Mouse (Mus musculus) C2C12 (cell line): Measurements from ENCODE around the gene Ythdf1. TPM values are rescaled to one million over a fixed set of nuclear protein-coding genes. Genes with fewer than 3 reads are reported as not detected.

Experiments
- H3K27me3 ChIP-seq: one replicate; pipeline ENCODE4 v1.6.1; 2011; ENCODE audit not compliant: control insufficient read depth, insufficient read depth, insufficient read length
- H3K36me3 ChIP-seq: one replicate; pipeline ENCODE4 v1.6.1; 2011; ENCODE audit not compliant: control insufficient read depth, insufficient read depth
- H3K4me3 ChIP-seq: one replicate; pipeline ENCODE4 v1.5.1; 2011; ENCODE audit warnings: mild to moderate bottlenecking, control low read depth; ENCODE audit not compliant: poor library complexity, insufficient read depth, severe bottlenecking
- H3K79me2 ChIP-seq: one replicate; pipeline ENCODE4 v1.6.1; 2011; ENCODE audit not compliant: control insufficient read depth, insufficient read depth
- H3K79me3 ChIP-seq: one replicate; pipeline ENCODE4 v1.6.1; 2011; ENCODE audit warnings: low read depth, control low read depth
- H3ac ChIP-seq: one replicate; pipeline ENCODE3; 2011; ENCODE audit warnings: low read depth; ENCODE audit not compliant: control insufficient read depth, insufficient read length
- CEBPB ChIP-seq: IDR thresholded peaks from one replicate; pipeline ENCODE4 v1.6.1; 2011; ENCODE audit warnings: low read depth, mild to moderate bottlenecking, control low read depth, moderate library complexity
- CTCF ChIP-seq: IDR thresholded peaks from one replicate; pipeline ENCODE4 v1.5.1; 2011; ENCODE audit not compliant: control insufficient read depth, insufficient read depth, insufficient read length
- FOSL1 ChIP-seq: IDR thresholded peaks from one replicate; pipeline ENCODE4 v1.8.0; 2011; ENCODE audit warnings: mild to moderate bottlenecking, low read length; ENCODE audit not compliant: poor library complexity, insufficient read depth, severe bottlenecking
- MAX ChIP-seq: IDR thresholded peaks from one replicate; pipeline ENCODE4 v1.6.1; 2011; ENCODE audit warnings: mild to moderate bottlenecking, control low read depth
- MYOD1 ChIP-seq: IDR thresholded peaks from one replicate; pipeline ENCODE4 v1.6.1; 2011; ENCODE audit warnings: low read depth; ENCODE audit not compliant: control insufficient read depth, insufficient read length
- MYOG ChIP-seq: IDR thresholded peaks from one replicate; pipeline ENCODE4 v1.6.1; 2011; ENCODE audit not compliant: control insufficient read depth, insufficient read length; ENCODE audit errors: extremely low read depth
- USF1 ChIP-seq: IDR thresholded peaks from one replicate; pipeline ENCODE4 v1.6.1; 2011; ENCODE audit warnings: low read depth, mild to moderate bottlenecking, control low read depth, moderate library complexity
- polyA plus RNA-seq: library from polyadenylated mRNA; unstranded; fragments of >200 nt; fragmentation: generic; extraction: Trizol; gene quantifications from one replicate; pipeline ENCODE4 v1.2.1, GENCODE M21; 2012; ENCODE audit warnings: missing spikeins

Ythdf1 gene
- polyA plus RNA-seq, 1 experiment, result 33.4 TPM

DNA sequence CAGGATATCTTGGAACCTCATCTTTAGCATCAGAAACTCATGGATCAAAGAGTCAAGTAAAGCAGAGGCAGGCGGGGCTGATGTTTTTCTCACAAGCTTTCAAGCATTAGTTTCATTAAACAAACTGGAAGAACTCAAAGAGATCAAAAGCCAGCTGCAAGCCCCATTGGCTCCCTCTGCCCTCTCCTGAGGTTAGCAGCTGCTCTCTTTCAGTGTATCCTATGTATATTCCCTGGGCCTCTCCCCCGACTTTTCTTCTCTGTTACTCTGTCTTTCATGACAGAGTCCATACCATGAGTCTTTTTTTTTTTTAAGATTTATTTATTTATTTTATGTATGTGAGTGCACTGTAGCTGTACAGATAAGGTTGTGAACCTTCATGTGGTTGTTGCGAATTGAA is 39.4 kb upstream of the Ythdf1 start:
- Histone ChIP-seq H3K4me3 (no peak overlapping the region), H3K79me3 (no peaks in the 10 kb centered on the region), H3K36me3 (no peaks in the 10 kb centered on the region), H3K27me3 (peaks cover 35% of the 10 kb centered on the region), H3ac (no peak overlapping the region), H3K79me2 (no peaks in the 10 kb centered on the region)
- TF ChIP-seq CEBPB (no peak), USF1 (no peak), MAX (no peak), MYOD1 (no peak), MYOG (no peak), FOSL1 (no peak), CTCF (no peak)

DNA sequence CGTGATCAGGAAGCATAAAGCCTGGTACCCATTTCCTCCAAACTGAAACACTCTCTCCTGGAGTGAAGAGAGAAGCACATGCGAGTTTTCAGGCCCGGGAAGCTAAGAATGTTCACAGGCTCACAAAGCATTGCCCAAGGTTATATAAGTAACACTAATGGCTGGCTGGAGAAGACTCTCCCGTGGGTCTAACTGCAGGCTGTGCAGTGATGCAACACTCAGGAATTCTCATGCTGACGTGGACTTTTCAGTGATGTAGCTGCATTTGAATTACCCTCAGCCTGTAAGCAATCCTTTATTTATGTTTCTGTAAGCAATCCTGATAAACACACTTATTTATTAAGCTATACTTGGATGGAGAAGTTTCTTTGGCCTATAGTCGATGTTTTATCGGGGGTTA is 38.9 kb upstream of the Ythdf1 start:
- Histone ChIP-seq H3K79me2 (no peaks in the 10 kb centered on the region), H3K27me3 (peaks cover 41% of the 10 kb centered on the region), H3ac (no peak overlapping the region), H3K36me3 (no peaks in the 10 kb centered on the region), H3K4me3 (no peak overlapping the region), H3K79me3 (no peaks in the 10 kb centered on the region)
- TF ChIP-seq CEBPB (peak; percentile 19), USF1 (no peak)

DNA sequence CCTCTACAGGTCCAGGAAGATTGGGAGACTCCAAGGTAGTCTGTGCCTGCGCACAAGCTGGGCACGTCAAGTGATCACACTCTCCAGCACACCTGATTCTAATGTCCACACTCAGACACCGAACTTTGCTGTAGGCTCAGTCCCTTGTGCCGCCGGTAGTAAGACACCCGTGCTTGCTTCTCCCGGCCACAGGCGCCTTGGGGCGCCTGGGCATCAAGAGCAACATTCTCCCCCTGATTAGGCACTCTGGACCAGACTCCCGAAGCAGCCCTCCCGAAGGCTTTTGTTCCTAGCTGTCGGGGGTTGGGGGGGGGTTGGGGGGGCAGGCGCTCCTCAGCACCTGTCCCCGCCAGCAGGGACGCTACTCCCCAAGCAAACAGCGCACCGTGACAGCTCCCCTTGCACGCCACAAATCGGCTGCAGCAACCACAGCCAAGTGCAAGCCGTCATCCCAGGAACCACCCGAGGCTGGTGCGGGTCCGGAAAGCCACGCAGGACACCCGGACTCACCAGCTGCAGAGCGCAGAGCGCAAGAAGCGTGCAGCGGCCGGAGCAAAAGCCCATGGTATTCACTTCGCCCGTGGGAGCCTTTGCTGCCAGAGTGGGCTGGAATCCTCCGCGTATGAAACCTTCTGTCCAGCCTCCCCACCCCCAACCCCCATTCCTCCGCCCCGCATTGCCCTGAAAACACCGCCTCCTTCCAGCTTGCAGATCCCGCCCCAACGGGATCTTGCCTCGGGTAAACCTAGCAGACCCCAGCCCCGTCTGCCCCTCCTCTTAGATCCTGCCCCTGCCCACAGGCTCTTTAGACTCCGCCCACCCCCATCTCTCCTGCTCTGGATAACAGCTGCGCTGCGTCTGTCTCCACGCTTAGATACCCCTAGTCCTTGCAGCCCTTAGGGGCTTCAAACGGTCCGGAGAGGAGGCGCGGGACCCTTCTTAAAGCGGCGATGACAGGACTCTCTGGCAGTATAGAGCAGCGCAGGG is 33.6 kb upstream of the Ythdf1 start, which contains the start of gene Nkain4:
Gene Nkain4 (minus strand): TSS at position 639 of the 987 bp plus-strand sequence.
- TF ChIP-seq CEBPB (no peak), MYOG (no peak), USF1 (no peak), MAX (no peak), CTCF (no peak), MYOD1 (no peak), FOSL1 (no peak)
- H3ac ChIP-seq, result no peak within 1 kb of the TSS
- no peaks in the 10 kb centered on the region for H3K79me2 ChIP-seq
- no peaks in the 10 kb centered on the region for H3K79me3 ChIP-seq
- H3K27me3 ChIP-seq, result peaks cover 78% of the 10 kb centered on the region
- H3K4me3 ChIP-seq, result no peak within 1 kb of the TSS
- H3K36me3 ChIP-seq, result no peaks in the 10 kb centered on the region

DNA sequence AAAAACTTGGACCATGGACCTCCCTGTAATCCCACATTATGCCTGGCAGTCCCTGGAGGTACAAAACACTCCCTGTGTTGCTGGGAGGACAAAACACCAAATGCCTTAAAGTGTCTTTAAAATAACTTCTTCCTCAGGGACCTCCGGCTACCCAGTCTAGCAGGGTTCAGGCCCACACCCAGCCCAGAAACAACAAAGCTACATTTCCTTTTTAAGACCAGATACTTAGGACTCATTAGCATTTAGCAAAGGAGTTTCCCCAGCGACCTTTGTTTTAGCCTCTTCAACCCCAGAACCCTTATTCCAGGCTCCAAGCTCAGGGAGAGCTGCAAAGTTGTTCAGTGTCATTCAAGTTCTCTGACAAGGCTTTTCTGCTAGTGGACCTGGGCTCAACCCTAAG is 32.9 kb upstream of the Ythdf1 start:
- H3K79me3 ChIP-seq, result no peaks in the 10 kb centered on the region
- TF ChIP-seq CEBPB (no peak), USF1 (no peak), MAX (no peak), MYOD1 (no peak), MYOG (no peak), FOSL1 (no peak), CTCF (no peak)
- no peaks in the 10 kb centered on the region for H3K36me3 ChIP-seq
- H3K4me3 ChIP-seq, result no peak overlapping the region
- H3K27me3 ChIP-seq, result peaks cover 75% of the 10 kb centered on the region
- no peak overlapping the region for H3ac ChIP-seq
- H3K79me2 ChIP-seq, result no peaks in the 10 kb centered on the region

DNA sequence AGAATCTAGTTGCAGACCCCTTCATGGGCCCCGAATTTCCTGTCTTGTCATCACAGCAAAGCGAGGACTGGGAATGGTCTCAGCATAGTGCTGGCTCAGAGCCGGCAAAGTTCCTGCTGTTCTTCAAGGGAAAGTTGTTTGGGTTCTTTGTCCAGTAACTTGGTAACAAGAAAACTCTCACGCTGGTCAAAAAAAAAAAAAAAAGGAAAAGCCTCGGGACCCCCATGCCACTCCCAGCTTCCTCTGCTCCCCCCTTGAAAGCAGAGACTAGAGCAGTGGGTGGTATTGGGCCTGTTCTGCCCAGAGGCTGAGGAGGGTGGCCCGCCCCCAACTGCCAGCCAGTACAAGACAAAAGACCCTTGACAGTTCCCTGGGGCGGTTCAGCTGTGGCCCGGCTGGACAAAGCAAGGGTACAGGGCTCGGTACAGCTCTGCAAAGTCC is 32.0 kb upstream of the Ythdf1 start:
- no peak for TF ChIP-seq MYOG
- TF ChIP-seq MAX, result no peak
- no peak for TF ChIP-seq FOSL1
- TF ChIP-seq USF1, result no peak
- no peak for TF ChIP-seq MYOD1
- TF ChIP-seq CTCF, result no peak
- TF ChIP-seq CEBPB, result no peak

More for the DNA sequence above, 32.0 kb upstream of the Ythdf1 start:
- Histone ChIP-seq H3ac (no peak overlapping the region), H3K79me3 (no peaks in the 10 kb centered on the region), H3K27me3 (peaks cover 70% of the 10 kb centered on the region), H3K79me2 (no peaks in the 10 kb centered on the region), H3K4me3 (no peak overlapping the region), H3K36me3 (no peaks in the 10 kb centered on the region)
